Mouse (Mus musculus): Measurements from ENCODE around the gene Lama2. TPM values are rescaled to one million over a fixed set of nuclear protein-coding genes. Genes with fewer than 3 reads are reported as not detected.

The Lama2 gene
- polyA plus RNA-seq, 1 experiment from 2014 or later, result 6.1 TPM

- Histone ChIP-seq H3K27me3 (replicated peaks; ENCODE audit: control insufficient read depth, insufficient read depth, low read length) (no peaks in the 10 kb centered on the region), H3K4me3 (ENCODE audit: low read length) (no peak overlapping the region), H3K4me1 (ENCODE audit: control insufficient read depth, insufficient read depth, low read length) (no peaks in the 10 kb centered on the region), H3K36me3 (ENCODE audit: control insufficient read depth, insufficient read depth, low read length) (no peaks in the 10 kb centered on the region), H3K27ac (ENCODE audit: low read length) (no peak overlapping the region), H3K9me3 (ENCODE audit: control insufficient read depth, low read length) (no peaks in the 10 kb centered on the region), H3K9ac (ENCODE audit: low read depth, low read length) (no peak overlapping the region), H3K4me2 (ENCODE audit: low read depth, low read length) (no peak overlapping the region)
- no peak for ATAC-seq
- 82% methylated on average over 5 of the region's 5 CpGs for WGBS
These were observed 515.7 kb downstream of the Lama2 start for GRCm38 (mm10) chr10:27103811-27104210.

GRCm38 (mm10) chr10:27101800-27102353 lies 517.7 kb downstream of the Lama2 start:
- H3K4me2 ChIP-seq (ENCODE audit: low read depth, low read length), result no peak overlapping the region
- 78% methylated on average over 3 of the region's 3 CpGs for WGBS
- ATAC-seq, result no peak
- H3K4me3 ChIP-seq (ENCODE audit: low read length), result no peak overlapping the region
- H3K27ac ChIP-seq (ENCODE audit: low read length), result no peak overlapping the region
- no peaks in the 10 kb centered on the region for H3K36me3 ChIP-seq (ENCODE audit: control insufficient read depth, insufficient read depth, low read length)
- no peaks in the 10 kb centered on the region for H3K4me1 ChIP-seq (ENCODE audit: control insufficient read depth, insufficient read depth, low read length)
- no peak overlapping the region for H3K9ac ChIP-seq (ENCODE audit: low read depth, low read length)
- no peaks in the 10 kb centered on the region for H3K27me3 ChIP-seq (replicated peaks; ENCODE audit: control insufficient read depth, insufficient read depth, low read length)
- no peaks in the 10 kb centered on the region for H3K9me3 ChIP-seq (ENCODE audit: control insufficient read depth, low read length)

- no peaks in the 10 kb centered on the region for H3K9me3 ChIP-seq (ENCODE audit: control insufficient read depth, low read length)
- H3K27me3 ChIP-seq (replicated peaks; ENCODE audit: control insufficient read depth, insufficient read depth, low read length), result no peaks in the 10 kb centered on the region
- no peaks in the 10 kb centered on the region for H3K36me3 ChIP-seq (ENCODE audit: control insufficient read depth, insufficient read depth, low read length)
- WGBS, result 90% methylated on average over 2 of the region's 2 CpGs
- H3K4me1 ChIP-seq (ENCODE audit: control insufficient read depth, insufficient read depth, low read length), result no peaks in the 10 kb centered on the region
- ATAC-seq, result no peak
- no peak overlapping the region for H3K9ac ChIP-seq (ENCODE audit: low read depth, low read length)
- no peak overlapping the region for H3K4me2 ChIP-seq (ENCODE audit: low read depth, low read length)
- no peak overlapping the region for H3K27ac ChIP-seq (ENCODE audit: low read length)
- no peak overlapping the region for H3K4me3 ChIP-seq (ENCODE audit: low read length)
These were observed 542.4 kb downstream of the Lama2 start for GRCm38 (mm10) chr10:27077113-27077512.

GRCm38 (mm10) chr10:27068794-27069435 lies 550.6 kb downstream of the Lama2 start:
- Histone ChIP-seq H3K4me1 (ENCODE audit: control insufficient read depth, insufficient read depth, low read length) (no peaks in the 10 kb centered on the region), H3K27me3 (replicated peaks; ENCODE audit: control insufficient read depth, insufficient read depth, low read length) (no peaks in the 10 kb centered on the region), H3K9ac (ENCODE audit: low read depth, low read length) (no peak overlapping the region), H3K9me3 (ENCODE audit: control insufficient read depth, low read length) (no peaks in the 10 kb centered on the region), H3K36me3 (ENCODE audit: control insufficient read depth, insufficient read depth, low read length) (no peaks in the 10 kb centered on the region), H3K27ac (ENCODE audit: low read length) (no peak overlapping the region), H3K4me3 (ENCODE audit: low read length) (no peak overlapping the region), H3K4me2 (ENCODE audit: low read depth, low read length) (no peak overlapping the region)
- no peak for ATAC-seq
- 85% methylated on average over 2 of the region's 2 CpGs for WGBS

GRCm38 (mm10) chr10:27063671-27064070 lies 555.9 kb downstream of the Lama2 start:
- no peak overlapping the region for H3K4me2 ChIP-seq (ENCODE audit: low read depth, low read length)
- 39% methylated on average over 4 of the region's 4 CpGs for WGBS
- H3K4me3 ChIP-seq (ENCODE audit: low read length), result no peak overlapping the region
- H3K4me1 ChIP-seq (ENCODE audit: control insufficient read depth, insufficient read depth, low read length), result no peaks in the 10 kb centered on the region
- H3K27ac ChIP-seq (ENCODE audit: low read length), result no peak overlapping the region
- no peak overlapping the region for H3K9ac ChIP-seq (ENCODE audit: low read depth, low read length)
- ATAC-seq, result peak; percentile 60
- H3K9me3 ChIP-seq (ENCODE audit: control insufficient read depth, low read length), result no peaks in the 10 kb centered on the region
- no peaks in the 10 kb centered on the region for H3K27me3 ChIP-seq (replicated peaks; ENCODE audit: control insufficient read depth, insufficient read depth, low read length)
- no peaks in the 10 kb centered on the region for H3K36me3 ChIP-seq (ENCODE audit: control insufficient read depth, insufficient read depth, low read length)

- Histone ChIP-seq H3K9me3 (ENCODE audit: control insufficient read depth, low read length) (no peaks in the 10 kb centered on the region), H3K9ac (ENCODE audit: low read depth, low read length) (no peak overlapping the region), H3K27me3 (replicated peaks; ENCODE audit: control insufficient read depth, insufficient read depth, low read length) (no peaks in the 10 kb centered on the region), H3K4me3 (ENCODE audit: low read length) (no peak overlapping the region), H3K36me3 (ENCODE audit: control insufficient read depth, insufficient read depth, low read length) (no peaks in the 10 kb centered on the region), H3K27ac (ENCODE audit: low read length) (no peak overlapping the region), H3K4me1 (ENCODE audit: control insufficient read depth, insufficient read depth, low read length) (no peaks in the 10 kb centered on the region), H3K4me2 (ENCODE audit: low read depth, low read length) (no peak overlapping the region)
- WGBS, result 70% methylated on average over 4 of the region's 4 CpGs
- no peak for ATAC-seq
These were observed 565.1 kb downstream of the Lama2 start for GRCm38 (mm10) chr10:27054488-27054887.

GRCm38 (mm10) chr10:27047196-27047595 lies 572.4 kb downstream of the Lama2 start:
- Histone ChIP-seq H3K36me3 (ENCODE audit: control insufficient read depth, insufficient read depth, low read length) (no peaks in the 10 kb centered on the region), H3K27me3 (replicated peaks; ENCODE audit: control insufficient read depth, insufficient read depth, low read length) (no peaks in the 10 kb centered on the region), H3K9ac (ENCODE audit: low read depth, low read length) (no peak overlapping the region), H3K9me3 (ENCODE audit: control insufficient read depth, low read length) (no peaks in the 10 kb centered on the region), H3K4me1 (ENCODE audit: control insufficient read depth, insufficient read depth, low read length) (no peaks in the 10 kb centered on the region), H3K4me2 (ENCODE audit: low read depth, low read length) (no peak overlapping the region), H3K27ac (ENCODE audit: low read length) (no peak overlapping the region), H3K4me3 (ENCODE audit: low read length) (no peak overlapping the region)
- 71% methylated on average over 2 of the region's 2 CpGs for WGBS
- ATAC-seq, result no peak

- no peak for ATAC-seq
- no peak overlapping the region for H3K4me2 ChIP-seq (ENCODE audit: low read depth, low read length)
- H3K9ac ChIP-seq (ENCODE audit: low read depth, low read length), result no peak overlapping the region
- H3K36me3 ChIP-seq (ENCODE audit: control insufficient read depth, insufficient read depth, low read length), result no peaks in the 10 kb centered on the region
- H3K4me1 ChIP-seq (ENCODE audit: control insufficient read depth, insufficient read depth, low read length), result no peaks in the 10 kb centered on the region
- no peaks in the 10 kb centered on the region for H3K27me3 ChIP-seq (replicated peaks; ENCODE audit: control insufficient read depth, insufficient read depth, low read length)
- H3K4me3 ChIP-seq (ENCODE audit: low read length), result no peak overlapping the region
- no peaks in the 10 kb centered on the region for H3K9me3 ChIP-seq (ENCODE audit: control insufficient read depth, low read length)
- H3K27ac ChIP-seq (ENCODE audit: low read length), result no peak overlapping the region
- 31% methylated on average over 1 of the region's 1 CpGs for WGBS
These were observed 577.7 kb downstream of the Lama2 start for GRCm38 (mm10) chr10:27041812-27042211.

- WGBS, result 54% methylated on average over 1 of the region's 1 CpGs
- H3K4me2 ChIP-seq (ENCODE audit: low read depth, low read length), result no peak overlapping the region
- no peak overlapping the region for H3K4me3 ChIP-seq (ENCODE audit: low read length)
- H3K36me3 ChIP-seq (ENCODE audit: control insufficient read depth, insufficient read depth, low read length), result no peaks in the 10 kb centered on the region
- H3K4me1 ChIP-seq (ENCODE audit: control insufficient read depth, insufficient read depth, low read length), result no peaks in the 10 kb centered on the region
- no peak for ATAC-seq
- no peaks in the 10 kb centered on the region for H3K9me3 ChIP-seq (ENCODE audit: control insufficient read depth, low read length)
- no peaks in the 10 kb centered on the region for H3K27me3 ChIP-seq (replicated peaks; ENCODE audit: control insufficient read depth, insufficient read depth, low read length)
- no peak overlapping the region for H3K27ac ChIP-seq (ENCODE audit: low read length)
- no peak overlapping the region for H3K9ac ChIP-seq (ENCODE audit: low read depth, low read length)
These were observed 596.9 kb downstream of the Lama2 start for GRCm38 (mm10) chr10:27022707-27023106.

All from intestine, embryonic 16.5 days (tissue).